Mouse (Mus musculus): ENCODE data around the gene Has3.
"Not testable (repeated sequence)": the region's sequence is repeated elsewhere in the genome, so short reads cannot be mapped to it uniquely, and the experiment has no call there.

Gene Has3

DNA sequence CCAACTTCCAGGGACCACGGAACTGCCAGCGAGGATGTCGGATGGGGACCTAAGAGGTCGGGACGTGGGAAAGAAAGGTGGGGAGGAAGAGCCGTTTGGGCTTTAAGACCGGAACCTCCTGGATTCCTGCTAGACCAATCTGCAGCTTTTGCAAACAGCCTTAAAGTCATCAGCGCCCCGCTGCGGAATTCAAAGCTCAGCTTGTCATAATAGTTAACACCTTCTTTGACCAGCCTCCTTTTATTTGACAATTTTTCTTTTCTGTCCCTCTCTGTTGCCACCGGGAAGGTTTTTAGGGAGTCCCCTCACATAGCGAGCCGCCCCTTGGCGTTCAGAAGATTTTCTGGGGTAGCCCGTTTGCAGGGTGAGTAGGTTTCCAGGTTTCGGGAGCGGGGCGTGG, at the start of gene Has3:
Gene Has3, plus strand, starts transcription at position 192 of the 400 bp plus-strand sequence.
- in situ Hi-C loops (cut with MboI, MseI) = loop anchor here in 1 of 2 experiments (5.0 kb wide), 1 partner anchor 677 kb away; no protein-coding TSS in a partner anchor

DNA sequence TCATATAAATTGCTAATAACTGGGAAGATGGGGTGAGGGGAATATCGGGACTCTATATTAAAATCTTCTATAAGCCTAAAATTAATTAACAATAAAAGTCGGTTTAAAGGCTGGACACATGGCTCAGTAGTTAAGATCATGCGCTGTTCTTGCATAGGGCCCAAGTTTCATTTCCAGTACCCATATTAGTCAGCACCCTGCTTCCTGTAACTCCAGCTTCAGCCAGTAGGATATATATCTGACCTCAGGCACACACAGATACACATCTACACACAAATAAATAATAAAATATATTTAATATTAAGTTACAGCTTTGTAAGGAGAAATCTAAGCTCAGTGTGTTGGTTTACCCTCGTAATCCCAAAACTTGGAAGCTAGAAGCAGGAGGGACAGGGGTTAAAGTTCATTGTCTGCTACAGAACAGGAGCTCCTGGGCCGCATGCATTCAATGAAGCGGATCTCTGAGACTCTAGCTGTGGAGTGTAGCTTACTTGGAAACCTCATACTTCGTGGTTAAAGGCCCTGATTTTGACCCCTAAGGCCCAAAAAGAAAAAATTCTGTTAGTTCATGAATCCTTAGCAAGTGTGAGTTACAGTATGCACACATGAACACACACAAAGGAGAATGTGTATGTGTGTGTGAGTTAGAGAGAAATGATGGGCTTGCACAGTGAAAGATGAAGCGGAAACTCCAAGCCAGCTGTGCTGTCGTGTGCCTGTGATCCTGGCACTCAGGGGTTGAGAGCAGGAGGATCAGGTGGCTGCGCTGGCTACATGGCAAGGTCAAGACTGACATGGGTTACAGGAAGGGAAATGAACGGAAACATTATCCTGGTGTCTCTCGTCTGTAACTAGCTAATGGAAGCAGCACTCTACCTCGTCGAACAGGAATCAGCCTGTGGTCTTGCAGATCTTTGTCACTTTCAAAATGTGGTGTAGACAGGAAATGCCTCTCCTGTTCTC, 49.2 kb upstream of the Has3 start:
- in situ Hi-C loops (cut with MboI, MseI) = no loop called here

GRCm38 (mm10) chr8:106828921-106829320, 41.1 kb upstream of the Has3 start:
- in situ Hi-C loops (cut with MboI, MseI) = no loop called here

GRCm38 (mm10) chr8:106829526-106830045, 40.5 kb upstream of the Has3 start:
- in situ Hi-C loops (cut with MboI, MseI) = no loop called here

DNA sequence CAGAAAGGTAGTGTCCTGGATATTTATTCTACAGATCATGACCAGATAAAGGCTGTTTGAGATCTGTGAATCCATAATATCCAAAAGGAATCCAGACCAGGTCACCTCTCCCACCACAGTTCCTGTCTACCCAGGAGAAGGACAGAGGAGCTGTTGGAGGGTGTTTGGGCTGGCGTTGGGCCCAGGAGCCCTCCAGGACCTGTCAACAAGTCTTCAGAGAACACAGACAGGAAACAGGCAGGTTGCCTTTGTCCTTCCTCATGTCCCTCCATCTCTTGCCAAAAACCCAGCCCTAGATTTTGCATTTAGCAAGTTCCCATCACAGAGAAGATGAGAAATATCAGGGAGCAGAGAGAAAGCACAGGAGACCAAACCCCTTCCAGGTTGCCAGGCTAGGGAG, 35.1 kb upstream of the Has3 start:
- in situ Hi-C loops (cut with MboI, MseI) = no loop called here

GRCm38 (mm10) chr8:106836525-106836924, 33.5 kb upstream of the Has3 start:
- in situ Hi-C loops (cut with MboI, MseI) = no loop called here

GRCm38 (mm10) chr8:106838803-106839202, 31.2 kb upstream of the Has3 start:
- in situ Hi-C loops (cut with MboI, MseI) = no loop called here

- in situ Hi-C loops (cut with MboI, MseI) = no loop called here
These were observed 30.6 kb upstream of the Has3 start for GRCm38 (mm10) chr8:106839209-106840001.

- in situ Hi-C loops (cut with MboI, MseI) = no loop called here
These were observed 20.0 kb upstream of the Has3 start for GRCm38 (mm10) chr8:106850034-106850433.

GRCm38 (mm10) chr8:106854534-106855241, 15.4 kb upstream of the Has3 start:
- in situ Hi-C loops (cut with MboI, MseI) = no loop called here

DNA sequence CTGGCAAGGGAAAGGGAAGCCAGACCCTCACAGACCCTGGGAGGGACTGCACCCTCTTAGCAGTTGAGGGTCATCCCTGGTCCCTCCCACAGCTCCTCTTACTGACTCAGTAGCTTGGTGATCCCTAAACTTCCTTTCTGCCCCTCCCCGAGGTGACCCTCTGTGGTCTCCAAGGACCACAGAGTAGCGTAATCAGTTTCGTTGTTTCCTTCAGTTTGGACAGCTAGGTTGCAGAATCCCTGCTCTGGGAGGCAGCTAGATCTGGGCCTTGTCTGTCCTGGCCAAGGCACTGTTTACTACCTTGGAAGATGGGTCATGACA, 14.8 kb upstream of the Has3 start:
- in situ Hi-C loops (cut with MboI, MseI) = no loop called here

- in situ Hi-C loops (cut with MboI, MseI) = no loop called here
These were observed 7.2 kb upstream of the Has3 start for GRCm38 (mm10) chr8:106862845-106863244.

GRCm38 (mm10) chr8:106865354-106865753, 4.7 kb upstream of the Has3 start:
- in situ Hi-C loops (cut with MboI, MseI) = no loop called here

DNA sequence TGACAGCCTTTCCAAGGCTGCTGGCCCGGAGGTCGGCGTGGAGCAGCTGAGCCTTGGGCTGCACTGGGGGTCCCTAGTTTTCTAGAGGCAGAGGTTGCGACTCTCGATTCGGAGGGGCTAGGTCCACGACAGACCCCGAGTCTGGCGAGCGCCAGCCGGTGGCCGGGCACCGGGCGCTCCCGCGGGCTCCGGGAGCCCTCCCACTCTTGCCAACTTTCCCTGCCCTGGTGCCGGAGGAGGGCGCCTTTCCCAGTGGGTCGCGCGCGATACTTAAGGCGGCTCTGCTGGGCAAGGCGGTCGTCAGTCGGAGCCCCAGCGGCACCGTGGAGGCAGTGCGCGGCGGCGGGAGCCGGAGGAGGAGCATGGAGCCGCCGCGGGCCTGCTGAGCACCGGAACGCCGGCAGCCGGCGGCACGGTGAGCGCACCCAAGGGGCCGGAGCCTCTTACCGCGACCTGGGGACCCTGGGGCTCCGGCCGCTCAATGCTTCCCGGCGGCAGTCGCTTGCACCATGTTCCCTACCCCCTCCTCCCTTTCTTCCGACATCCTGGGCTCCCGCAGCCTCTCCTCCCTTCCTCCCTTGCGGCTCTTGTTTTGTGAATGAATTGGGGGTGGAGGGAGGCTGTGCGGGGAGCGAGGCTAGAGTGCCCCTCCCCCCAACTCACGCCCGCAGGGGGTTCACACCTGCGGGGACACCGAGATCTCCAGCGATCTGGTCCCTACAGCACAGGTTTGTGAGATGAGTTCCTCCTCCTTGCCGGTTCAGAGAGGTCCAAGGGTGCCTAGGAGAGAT, 690 bp downstream of the Has3 start:
- in situ Hi-C loops (cut with MboI, MseI) = loop anchor here in 1 of 2 experiments (5.0 kb wide), 1 partner anchor 677 kb away; no protein-coding TSS in a partner anchor

DNA sequence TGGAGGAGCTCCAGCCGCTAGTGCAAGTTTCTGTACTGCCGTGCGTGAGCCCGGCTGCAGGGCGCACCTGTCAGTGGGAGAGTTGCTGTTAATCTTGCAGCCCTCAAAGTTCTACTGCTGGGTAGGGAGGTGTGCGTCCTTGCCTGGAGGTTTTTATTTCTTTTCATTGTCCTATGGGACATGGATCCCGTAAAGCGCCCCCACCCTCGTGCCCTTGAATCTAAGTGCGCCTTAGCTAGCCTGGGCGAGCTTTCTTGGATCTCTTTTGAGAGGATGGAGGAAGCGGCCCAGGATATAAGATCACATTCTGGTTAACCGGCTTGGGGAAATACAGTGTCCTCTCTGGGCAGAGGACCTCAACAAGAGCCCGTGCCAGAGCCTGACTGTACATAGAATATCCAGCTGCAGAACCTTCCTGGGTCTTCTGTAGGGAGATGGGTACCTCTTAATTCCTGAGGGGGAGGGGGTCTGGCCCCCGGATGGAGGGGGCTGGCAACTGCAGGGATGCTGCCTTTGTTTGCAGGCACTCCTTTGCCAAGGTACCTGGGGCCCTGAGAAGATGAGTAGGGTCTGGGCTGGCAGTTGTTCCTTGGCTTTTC, 1.4 kb downstream of the Has3 start:
- in situ Hi-C loops (cut with MboI, MseI) = loop anchor here in 1 of 2 experiments (5.0 kb wide), 1 partner anchor 676 kb away; no protein-coding TSS in a partner anchor

- in situ Hi-C loops (cut with MboI, MseI) = loop anchor here in 1 of 2 experiments (5.0 kb wide), 1 partner anchor 675 kb away; no protein-coding TSS in a partner anchor
These were observed 1.9 kb downstream of the Has3 start for GRCm38 (mm10) chr8:106871931-106872371.

DNA sequence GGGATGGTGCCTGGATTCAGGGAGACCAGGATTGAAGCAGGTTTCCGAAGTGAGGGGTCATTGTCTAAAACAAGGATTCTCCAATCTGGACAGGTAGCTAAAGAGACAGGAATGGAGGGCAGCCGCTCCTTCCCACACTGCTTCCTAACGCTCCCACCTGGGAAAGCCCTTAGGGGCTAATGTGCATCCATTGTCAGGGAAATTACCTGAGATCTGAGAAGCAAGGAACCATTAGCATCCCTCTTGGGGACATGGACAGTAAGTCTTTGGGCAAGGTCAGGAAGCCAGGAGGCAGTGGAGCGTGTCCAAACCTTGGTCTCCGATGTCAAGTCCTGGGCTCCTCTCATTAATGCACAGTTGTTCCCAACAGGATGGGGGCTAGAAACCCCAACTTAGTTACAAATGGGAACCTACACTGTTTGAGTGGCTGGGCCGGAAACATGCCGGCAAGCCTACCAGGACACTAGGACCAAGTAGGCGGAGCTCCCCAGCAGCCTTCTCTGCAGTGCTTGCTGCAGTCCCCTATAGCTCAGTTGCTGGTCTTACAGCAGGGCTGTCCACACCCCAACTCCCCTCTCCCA, 2.5 kb downstream of the Has3 start:
- in situ Hi-C loops (cut with MboI, MseI) = loop anchor here in 1 of 2 experiments (5.0 kb wide), 1 partner anchor 675 kb away; no protein-coding TSS in a partner anchor

- in situ Hi-C loops (cut with MboI, MseI) = no loop called here
These were observed 10.2 kb downstream of the Has3 start for GRCm38 (mm10) chr8:106880121-106880707.

DNA sequence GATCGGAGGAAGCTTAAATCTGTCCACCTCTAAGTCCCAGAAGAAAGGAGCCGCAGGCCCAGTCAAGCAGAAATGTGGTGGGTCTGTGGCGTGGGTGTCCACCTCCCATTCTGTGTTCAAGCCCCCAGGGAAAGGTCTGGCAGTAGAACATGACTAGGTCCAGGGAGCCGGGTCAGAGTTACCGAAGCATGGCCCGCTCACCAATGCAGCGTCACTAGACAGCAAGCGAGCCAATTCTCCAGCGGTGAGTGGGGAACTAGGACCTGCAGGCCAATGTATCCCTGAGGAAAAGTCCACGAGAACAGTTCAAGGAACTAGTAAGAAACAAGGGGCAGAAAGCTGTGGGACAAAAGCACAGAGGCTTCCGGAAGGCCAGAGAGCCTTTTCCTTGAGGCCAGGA, 14.1 kb downstream of the Has3 start:
- in situ Hi-C loops (cut with MboI, MseI) = not testable (repeated sequence)
